Mouse (Mus musculus) forebrain, embryonic 13.5 days (tissue): ENCODE measurements around the gene Sox18. TPM values are rescaled to one million over a fixed set of nuclear protein-coding genes. Genes with fewer than 3 reads are reported as not detected.

Experiments used
- ATAC-seq: fragments of 200-750 bp; cut with Nextera tagmentation; 2 replicates; pipeline ENCODE4 v1.8.0; 2017
- H3K27ac ChIP-seq: fragments of 300-500 bp; sonication (generic); 2 replicates; pipeline ENCODE4 v1.5.1; 2015; ENCODE audit warnings: inconsistent platforms, mild to moderate bottlenecking, moderate library complexity
- H3K27me3 ChIP-seq: fragments of 300-500 bp; sonication (generic); 2 replicates; pipeline ENCODE4 v1.6.1; 2015; ENCODE audit warnings: mild to moderate bottlenecking, inconsistent platforms
- H3K36me3 ChIP-seq: fragments of 300-500 bp; sonication (generic); 2 replicates; pipeline ENCODE4 v1.6.1; 2015; ENCODE audit warnings: mild to moderate bottlenecking, inconsistent platforms; ENCODE audit not compliant: poor library complexity, severe bottlenecking
- H3K4me1 ChIP-seq: fragments of 300-500 bp; sonication (generic); 2 replicates; pipeline ENCODE4 v1.6.1; 2015; ENCODE audit warnings: inconsistent platforms
- H3K4me2 ChIP-seq: fragments of 300-500 bp; sonication (generic); 2 replicates; pipeline ENCODE4 v1.6.1; 2015; ENCODE audit warnings: inconsistent platforms, mild to moderate bottlenecking, moderate library complexity
- H3K4me3 ChIP-seq: fragments of 300-500 bp; sonication (generic); 2 replicates; pipeline ENCODE4 v1.5.1; 2015; ENCODE audit warnings: mild to moderate bottlenecking, inconsistent platforms
- H3K9ac ChIP-seq: fragments of 300-500 bp; sonication (generic); 2 replicates; pipeline ENCODE4 v1.6.1; 2015; ENCODE audit warnings: mild to moderate bottlenecking, inconsistent platforms
- H3K9me3 ChIP-seq: fragments of 300-500 bp; sonication (generic); replicated peaks from 2 replicates; pipeline ENCODE4 v1.6.1; 2016; ENCODE audit warnings: inconsistent platforms
- WGBS: fragments of 180-500 bp; shearing (Covaris S2); methylation state at CpG from one replicate; pipeline ENCODE4 v1.1.7; 2015; 5-methylcytosine and 5-hydroxymethylcytosine counted together
- polyA plus RNA-seq: library from polyadenylated mRNA; unstranded; fragments of >200 nt; fragmentation: Nextera tagmentation; extraction: Ambion mirVana; gene quantifications from 2 replicates; pipeline ENCODE4 v1.2.1, GENCODE M21; 2015

The Sox18 gene
- polyA plus RNA-seq, 1 experiment from 2014 or later = 11.6 TPM

DNA sequence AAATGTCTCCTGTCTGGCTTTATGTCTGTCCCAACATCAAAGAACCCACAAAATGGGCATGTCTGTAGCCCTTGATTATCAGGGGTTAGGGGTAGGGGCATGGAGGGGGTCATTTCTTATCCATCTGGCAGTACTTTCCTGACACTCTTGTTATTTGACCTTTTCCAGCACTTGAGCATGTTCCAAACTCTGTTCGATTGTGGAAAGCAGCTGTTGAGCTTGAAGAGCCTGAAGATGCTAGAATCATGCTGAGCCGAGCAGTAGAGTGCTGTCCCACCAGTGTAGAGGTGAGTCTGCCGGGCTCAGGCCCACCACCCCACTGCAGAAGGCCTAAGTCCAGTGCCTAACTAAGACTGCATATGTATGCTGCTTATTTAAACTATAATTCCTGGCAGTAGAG, 35.6 kb downstream of the Sox18 start:
- Histone ChIP-seq H3K9ac (no peak overlapping the region), H3K27ac (no peak overlapping the region), H3K27me3 (no peaks in the 10 kb centered on the region), H3K9me3 (no peaks in the 10 kb centered on the region), H3K4me1 (no peaks in the 10 kb centered on the region), H3K4me2 (no peak overlapping the region), H3K36me3 (peaks cover 81% of the 10 kb centered on the region), H3K4me3 (no peak overlapping the region)
- no peak for ATAC-seq
- WGBS = 92% methylated on average over 3 of the region's 3 CpGs

DNA sequence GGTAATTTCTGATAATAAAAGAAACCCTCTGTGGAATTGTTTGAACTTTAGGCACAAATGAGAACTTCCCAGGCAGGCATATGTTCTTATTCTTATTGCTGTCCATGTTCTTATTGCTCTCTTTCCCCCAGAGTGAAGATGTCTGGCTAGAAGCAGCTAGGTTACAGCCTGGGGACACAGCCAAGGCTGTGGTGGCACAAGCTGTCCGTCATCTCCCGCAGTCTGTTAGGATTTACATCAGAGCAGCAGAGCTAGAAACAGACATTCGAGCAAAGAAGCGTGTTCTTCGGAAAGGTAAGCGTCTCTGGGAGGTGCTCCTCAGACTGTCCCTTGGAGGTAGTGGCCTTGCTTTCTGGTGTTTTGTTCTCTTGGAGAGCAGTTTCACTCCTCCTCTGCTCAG, 38.8 kb downstream of the Sox18 start:
- Histone ChIP-seq H3K9me3 (no peaks in the 10 kb centered on the region), H3K27ac (no peak overlapping the region), H3K9ac (no peak overlapping the region), H3K36me3 (peaks cover 66% of the 10 kb centered on the region), H3K4me2 (no peak overlapping the region), H3K27me3 (no peaks in the 10 kb centered on the region), H3K4me3 (no peak overlapping the region), H3K4me1 (no peaks in the 10 kb centered on the region)
- no peak for ATAC-seq
- 94% methylated on average over 6 of the region's 6 CpGs for WGBS

DNA sequence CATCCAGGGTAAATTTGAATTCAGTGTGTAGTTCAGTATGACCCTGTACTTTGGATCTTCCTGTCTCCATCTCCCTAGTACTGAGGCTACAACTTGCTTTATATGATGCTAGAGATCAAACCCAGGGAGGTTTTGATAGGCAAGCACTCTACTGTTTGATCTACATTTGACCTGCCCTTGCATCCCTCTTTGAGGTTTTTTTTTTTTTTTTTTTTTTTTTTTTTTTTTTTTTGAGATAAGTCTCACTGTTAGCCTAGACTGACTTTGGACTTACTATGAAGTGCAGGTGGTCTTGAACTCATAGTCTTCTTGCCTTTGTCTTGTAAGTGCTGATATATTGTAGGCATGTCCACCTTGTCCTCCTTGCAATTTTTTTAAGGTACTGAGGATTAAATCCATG, 43.0 kb downstream of the Sox18 start:
- H3K27me3 ChIP-seq = no peaks in the 10 kb centered on the region
- H3K4me2 ChIP-seq = no peak overlapping the region
- peaks cover 55% of the 10 kb centered on the region for H3K36me3 ChIP-seq
- no peaks in the 10 kb centered on the region for H3K4me1 ChIP-seq
- no peak overlapping the region for H3K27ac ChIP-seq
- H3K4me3 ChIP-seq = no peak overlapping the region
- no peak for ATAC-seq
- no peaks in the 10 kb centered on the region for H3K9me3 ChIP-seq
- no peak overlapping the region for H3K9ac ChIP-seq

DNA sequence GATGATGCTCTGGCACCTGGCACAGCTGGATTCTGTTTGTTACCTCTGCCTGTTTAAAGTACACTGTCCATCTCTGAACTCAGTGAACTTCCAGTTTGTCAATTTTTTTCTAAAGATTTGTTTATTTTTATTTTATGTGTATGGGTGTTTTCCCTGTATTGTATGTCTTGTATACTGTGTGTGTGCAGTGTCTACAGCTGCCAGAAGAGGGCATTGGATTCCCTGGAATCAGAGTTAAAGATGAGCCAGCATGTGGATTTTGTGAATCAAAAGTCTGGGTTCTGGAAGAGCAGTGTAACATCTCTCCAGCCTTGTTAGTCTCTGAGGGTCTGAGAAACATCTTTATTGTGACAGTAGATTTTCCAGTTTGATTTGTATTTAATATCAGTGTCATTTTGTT, 48.0 kb downstream of the Sox18 start:
- Histone ChIP-seq H3K36me3 (peaks cover 71% of the 10 kb centered on the region), H3K9me3 (no peaks in the 10 kb centered on the region), H3K27ac (no peak overlapping the region), H3K9ac (no peak overlapping the region), H3K27me3 (no peaks in the 10 kb centered on the region), H3K4me2 (no peak overlapping the region), H3K4me3 (no peak overlapping the region), H3K4me1 (no peaks in the 10 kb centered on the region)
- ATAC-seq = no peak

Other genes with a start within 250 kb of the Sox18 start
- 10.2 and 12.8 TPM in 2 replicates for gene Zbtb46, start 212.2 kb downstream of the Sox18 start, polyA plus RNA-seq
- 0.16 TPM in 1 of 2 replicates, not detected in the other for gene Abhd16b, start 178.4 kb downstream of the Sox18 start, polyA plus RNA-seq
- 133 and 138 TPM in 2 replicates for gene Tpd52l2, start 174.5 kb downstream of the Sox18 start, polyA plus RNA-seq
- 140 and 165 TPM in 2 replicates for gene Dnajc5, start 151.2 kb downstream of the Sox18 start, polyA plus RNA-seq
- 54.6 and 58.1 TPM in 2 replicates for gene Uckl1, start 86.7 kb downstream of the Sox18 start, polyA plus RNA-seq
- gene Prpf6, start 79.8 kb downstream of the Sox18 start, polyA plus RNA-seq = 67.9 and 74.9 TPM in 2 replicates
- gene Zfp512b, start 78.8 kb downstream of the Sox18 start, polyA plus RNA-seq = 49.7 and 56.4 TPM in 2 replicates
- 88.7 and 105 TPM in 2 replicates for gene Samd10, start 72.4 kb downstream of the Sox18 start, polyA plus RNA-seq
- 0.23 TPM in 1 of 2 replicates, not detected in the other for gene Gm29797, start 14.6 kb downstream of the Sox18 start, polyA plus RNA-seq
- gene Tcea2, start 8.7 kb upstream of the Sox18 start, polyA plus RNA-seq = 31.0 and 35.9 TPM in 2 replicates
- 45.3 and 45.4 TPM in 2 replicates for gene Rgs19, start 22.3 kb upstream of the Sox18 start, polyA plus RNA-seq
- gene Lkaaear1, start 26.8 kb upstream of the Sox18 start, polyA plus RNA-seq = not detected in 2 replicates
- gene Oprl1, start 43.4 kb upstream of the Sox18 start, polyA plus RNA-seq = 33.5 and 48.2 TPM in 2 replicates
- 39.9 and 40.9 TPM in 2 replicates for gene Myt1, start 91.7 kb upstream of the Sox18 start, polyA plus RNA-seq
- gene Pcmtd2, start 166.2 kb upstream of the Sox18 start, polyA plus RNA-seq = 36.2 and 36.8 TPM in 2 replicates
- 113 and 117 TPM in 2 replicates for gene Polr3k, start 192.7 kb upstream of the Sox18 start, polyA plus RNA-seq